Mouse (Mus musculus) bone marrow, adult 2 months (tissue): Measurements from ENCODE around the gene Satb1. TPM values are rescaled to one million over a fixed set of nuclear protein-coding genes. Genes with fewer than 3 reads are reported as not detected.

Source experiments
- H3K27ac ChIP-seq: fragments of 200-500 bp; 2 replicates; pipeline ENCODE4 v1.5.1; 2012; ENCODE audit warnings: low read depth, mild to moderate bottlenecking, control low read depth, inconsistent platforms, low read length; ENCODE audit not compliant: control insufficient read depth, poor library complexity, insufficient read depth
- H3K4me1 ChIP-seq: fragments of 200-500 bp; 2 replicates; pipeline ENCODE4 v1.6.1; 2011; ENCODE audit warnings: low read length; ENCODE audit not compliant: control insufficient read depth, insufficient read depth
- H3K4me3 ChIP-seq: fragments of 200-500 bp; replicated peaks from 2 replicates; pipeline ENCODE3; 2011; ENCODE audit warnings: mild to moderate bottlenecking, low read depth, low read length, control low read depth; ENCODE audit not compliant: control insufficient read depth
- CTCF ChIP-seq: fragments of 200-500 bp; IDR thresholded peaks from 2 replicates; pipeline ENCODE4 v1.5.1; 2011; ENCODE audit warnings: low read length, control low read depth; ENCODE audit not compliant: control insufficient read depth, insufficient read depth
- POLR2A ChIP-seq: fragments of 200-500 bp; IDR thresholded peaks from 2 replicates; pipeline ENCODE4 v1.6.1; 2011; ENCODE audit warnings: low read depth, mild to moderate bottlenecking, control low read depth, low read length, borderline replicate concordance; ENCODE audit not compliant: control insufficient read depth
- WGBS: fragments of 180-500 bp; shearing (Covaris S2); methylation state at CpG from one replicate; pipeline ENCODE4 v1.1.7; 2018; 5-methylcytosine and 5-hydroxymethylcytosine counted together
- polyA plus RNA-seq: library from polyadenylated mRNA; stranded (reverse); fragments of >200 nt; gene quantifications from 2 replicates; pipeline ENCODE4 v1.2.4, GENCODE M21; 2011; ENCODE audit warnings: low replicate concordance; ENCODE audit not compliant: missing spikeins, insufficient read depth, insufficient read length

Gene Satb1
- polyA plus RNA-seq, 1 experiment: 17.5 TPM

GRCm38 (mm10) chr17:51778961-51779360 is 54.1 kb downstream of the Satb1 start:
- no peak overlapping the region for H3K27ac ChIP-seq
- no peak overlapping the region for H3K4me3 ChIP-seq
- 78% methylated on average over 2 of the region's 2 CpGs for WGBS
- H3K4me1 ChIP-seq: peaks cover 3% of the 10 kb centered on the region
- TF ChIP-seq POLR2A (no peak), CTCF (no peak)

DNA sequence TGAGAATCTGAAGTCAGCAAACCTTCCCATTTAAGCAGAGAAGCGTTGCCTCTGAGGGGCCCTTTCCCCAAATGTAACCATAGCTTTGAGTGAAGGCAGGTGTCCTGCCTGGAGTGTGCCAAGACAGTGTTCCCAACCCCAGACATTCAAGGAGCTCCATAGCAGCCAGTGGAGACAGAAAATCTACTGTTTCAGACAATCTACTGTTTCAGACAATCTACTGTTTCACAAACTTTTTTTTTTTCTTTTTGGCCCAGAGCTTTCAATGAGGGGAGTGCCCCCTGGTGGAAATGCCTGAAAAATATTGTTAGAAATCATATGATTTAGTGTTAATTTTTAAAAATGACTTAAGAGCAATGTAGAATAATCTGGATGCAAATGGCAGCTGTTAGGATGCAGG is 55.3 kb downstream of the Satb1 start:
- Histone ChIP-seq H3K27ac (no peak overlapping the region), H3K4me3 (no peak overlapping the region), H3K4me1 (no peaks in the 10 kb centered on the region)
- TF ChIP-seq POLR2A (no peak), CTCF (no peak)
- WGBS: 79% methylated on average over 1 of the region's 1 CpGs

DNA sequence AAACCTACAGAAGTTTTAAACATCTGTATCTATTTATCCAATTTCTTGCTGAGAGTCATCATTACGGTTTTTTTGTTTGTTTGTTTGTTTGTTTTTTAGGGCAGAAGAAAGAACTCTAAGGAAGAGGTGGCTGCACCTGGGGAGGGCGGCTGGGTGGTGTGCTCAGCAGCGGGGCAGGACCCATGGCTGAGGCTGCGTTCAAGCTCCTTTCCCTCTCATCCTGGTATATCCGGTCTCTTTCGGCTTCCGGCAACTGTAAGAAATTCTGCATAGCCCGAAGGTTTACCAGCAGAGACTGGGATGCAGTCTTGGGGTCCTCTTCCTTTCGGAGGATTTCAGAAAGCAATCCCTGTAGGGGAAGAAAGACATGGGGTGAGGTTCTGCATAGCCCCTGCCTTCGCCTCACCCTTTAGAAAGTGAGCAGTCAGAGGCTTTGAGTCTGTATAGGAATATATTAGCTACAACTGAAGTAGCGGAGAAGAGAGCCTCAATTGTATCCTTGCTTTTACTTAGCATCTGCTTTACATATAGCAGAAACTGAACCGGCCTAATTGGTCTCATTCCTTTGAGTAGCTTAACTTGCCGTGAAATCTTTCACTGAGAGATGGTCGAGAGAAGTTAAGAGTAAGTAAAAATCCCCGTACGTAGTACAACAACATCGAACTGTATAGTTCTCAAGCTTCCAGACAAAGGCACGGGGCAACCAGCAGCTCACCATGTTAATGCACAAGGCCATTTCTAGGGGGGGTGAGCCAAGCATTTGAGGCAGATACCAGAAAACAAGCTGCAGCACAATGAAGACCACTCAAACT is 57.8 kb downstream of the Satb1 start:
- H3K4me3 ChIP-seq: no peak overlapping the region
- H3K4me1 ChIP-seq: no peaks in the 10 kb centered on the region
- H3K27ac ChIP-seq: no peak overlapping the region
- 84% methylated on average over 18 of the region's 18 CpGs for WGBS
- TF ChIP-seq POLR2A (no peak), CTCF (no peak)

- Histone ChIP-seq H3K27ac (no peak overlapping the region), H3K4me1 (no peaks in the 10 kb centered on the region; the same call in 1 of the 2 replicates), H3K4me3 (no peak overlapping the region)
- TF ChIP-seq CTCF: no peak
- TF ChIP-seq POLR2A: no peak
- WGBS: 80% methylated on average over 8 of the region's 8 CpGs
Measured at GRCm38 (mm10) chr17:51763600-51763999, 69.5 kb downstream of the Satb1 start.

DNA sequence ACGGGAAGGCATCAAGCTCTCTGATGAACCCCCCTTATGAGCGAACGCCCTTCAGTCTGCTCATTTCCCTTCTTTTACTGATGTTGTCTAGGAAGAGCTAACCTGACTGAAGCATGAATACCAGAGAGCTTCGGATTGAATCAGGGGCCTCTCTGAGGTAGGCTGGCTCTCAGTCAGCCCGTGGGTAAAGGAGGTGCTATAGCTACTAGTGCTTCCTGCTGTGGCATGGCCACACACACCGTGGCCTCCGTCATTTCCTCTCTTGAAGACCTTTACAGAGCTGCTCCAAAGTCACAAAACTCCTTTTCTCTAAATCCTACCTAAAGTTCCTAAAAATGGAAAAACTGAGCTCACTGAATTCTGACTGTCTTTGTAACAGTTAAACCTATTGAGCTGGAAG is 70.6 kb downstream of the Satb1 start:
- TF ChIP-seq CTCF: no peak
- TF ChIP-seq POLR2A: no peak
- no peak overlapping the region for H3K27ac ChIP-seq
- no peak overlapping the region for H3K4me3 ChIP-seq
- WGBS: 46% methylated on average over 7 of the region's 7 CpGs
- H3K4me1 ChIP-seq: no peaks in the 10 kb centered on the region; the same call in 1 of the 2 replicates

DNA sequence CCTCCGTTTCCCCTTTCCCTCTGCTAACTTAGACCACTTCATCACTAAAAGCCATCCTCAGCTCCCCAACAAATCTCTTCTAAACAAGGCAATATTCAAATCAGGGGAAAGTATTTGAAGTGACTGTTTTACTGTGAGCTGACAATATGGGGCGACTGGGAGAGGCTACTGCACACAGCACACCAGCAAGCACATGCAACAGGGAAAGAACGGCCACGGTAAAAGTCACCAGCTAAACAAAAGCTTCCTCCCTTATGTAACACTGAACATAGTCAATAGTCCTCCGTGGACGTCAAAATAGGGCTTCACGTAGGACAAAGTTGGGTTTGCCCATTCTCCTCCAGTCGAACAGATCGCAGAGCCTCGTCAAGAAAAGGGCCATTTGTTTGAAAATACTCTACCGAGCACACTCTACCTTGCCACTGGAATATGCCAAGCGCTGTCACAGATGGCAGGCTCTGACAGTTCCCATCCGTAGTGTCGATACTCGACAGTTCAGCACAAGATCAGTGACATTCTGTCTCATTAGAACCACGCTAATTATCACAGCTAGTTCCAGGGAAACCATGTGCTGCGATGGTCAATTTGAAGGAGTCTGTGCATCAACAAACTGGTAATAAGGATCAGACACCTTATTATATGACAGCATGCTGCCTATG is 72.0 kb downstream of the Satb1 start:
- TF ChIP-seq CTCF (no peak), POLR2A (no peak)
- Histone ChIP-seq H3K4me1 (peaks cover 1% of the 10 kb centered on the region), H3K27ac (no peak overlapping the region), H3K4me3 (no peak overlapping the region)
- WGBS: 74% methylated on average over 17 of the region's 17 CpGs

DNA sequence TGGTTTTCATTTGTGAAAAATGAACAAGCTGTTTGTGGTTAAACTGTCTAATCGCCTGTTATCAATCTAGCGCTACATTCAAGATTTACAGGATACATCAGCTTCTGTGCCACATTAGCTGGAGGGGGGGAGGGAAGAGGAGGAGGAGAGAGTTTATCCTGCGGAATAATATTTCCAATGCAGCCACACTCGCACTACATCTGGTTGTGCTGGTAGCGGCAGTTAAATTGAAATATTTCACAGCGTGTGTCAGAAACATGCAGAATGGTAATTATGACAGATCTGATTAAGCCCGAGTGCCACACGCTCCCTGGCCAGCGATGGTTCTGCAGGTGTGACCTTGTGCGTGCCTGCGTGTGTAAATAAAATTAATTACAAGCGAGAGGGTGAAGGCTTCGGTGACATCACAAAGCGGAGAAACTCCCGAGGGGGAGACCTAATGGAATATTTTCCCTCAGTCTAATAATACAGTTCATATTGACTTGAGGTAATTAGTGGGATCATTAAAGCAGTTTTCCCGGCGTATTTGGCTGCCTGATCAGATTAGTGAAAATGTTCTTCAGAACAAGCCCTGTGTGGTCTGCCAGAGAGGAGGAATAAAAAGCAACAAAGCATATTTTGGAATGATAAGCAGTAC is 72.7 kb downstream of the Satb1 start:
- H3K27ac ChIP-seq: no peak overlapping the region
- H3K4me3 ChIP-seq: no peak overlapping the region
- TF ChIP-seq CTCF: no peak
- TF ChIP-seq POLR2A: no peak
- peaks cover 1% of the 10 kb centered on the region for H3K4me1 ChIP-seq
- WGBS: 32% methylated on average over 17 of the region's 17 CpGs

DNA sequence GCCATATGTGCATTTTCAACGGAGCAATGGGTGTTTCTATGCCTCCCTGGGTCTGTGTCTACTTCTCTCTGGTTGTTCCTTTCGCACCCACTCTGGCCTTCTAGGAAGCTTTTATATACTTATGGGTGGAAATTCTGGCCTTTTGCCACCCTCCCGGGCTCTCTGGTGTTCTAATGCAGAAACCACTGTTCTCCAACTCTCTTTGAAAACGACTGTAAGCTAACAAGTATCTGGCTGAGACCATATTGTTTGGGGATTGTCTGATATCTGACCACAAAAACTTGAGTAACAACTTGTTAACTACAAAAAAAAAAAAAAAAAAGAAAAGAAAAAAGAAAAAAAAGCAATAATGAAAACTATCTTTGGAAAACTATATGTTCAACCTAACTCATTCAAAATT is 73.6 kb downstream of the Satb1 start:
- TF ChIP-seq CTCF (no peak), POLR2A (no peak)
- 25% methylated on average over 4 of the region's 4 CpGs for WGBS

More for the DNA sequence above, 73.6 kb downstream of the Satb1 start:
- Histone ChIP-seq H3K27ac (no peak overlapping the region), H3K4me3 (no peak overlapping the region), H3K4me1 (peaks cover 1% of the 10 kb centered on the region)
